Comparison of ENCODE assay signal across 19 mouse cellular contexts in genomic region chr11:84383891-84384290, GRCm38 (mm10).
DNase-seq lines count a peak whose midpoint lies in the region; ATAC-seq lines count a peak whose summit lies in the region.
"Had no signal": no experiment of that assay in that cellular context is flagged by ENCODE, and none has a peak within 500 bp of the region (broad histone marks: within the 10 kb centered on the region; RNA-seq: fewer than 3 reads in every experiment).

No protein-coding gene starts in this region.

- no peak overlapping the region for H3K9ac ChIP-seq in forebrain, embryonic 13.5 days
- no peak overlapping the region for H3K9ac ChIP-seq in forebrain, embryonic 16.5 days (replicated peaks; ENCODE audit: low read depth, low read length)
- H3K9ac ChIP-seq in midbrain, embryonic 12.5 days (replicated peaks) = no peak overlapping the region
- no peak overlapping the region for H3K9ac ChIP-seq in midbrain, embryonic 16.5 days (ENCODE audit: low read depth, low read length)
- H3K9ac ChIP-seq in hindbrain, embryonic 13.5 days = no peak overlapping the region
- H3K9ac ChIP-seq: embryonic facial prominence, embryonic 15.5 days had no signal

- no peak overlapping the region for H3K4me2 ChIP-seq in forebrain, embryonic 13.5 days
- H3K4me2 ChIP-seq in forebrain, embryonic 16.5 days (ENCODE audit: low read length) = no peak overlapping the region
- no peak overlapping the region for H3K4me2 ChIP-seq in midbrain, embryonic 12.5 days (replicated peaks)
- H3K4me2 ChIP-seq in midbrain, embryonic 16.5 days (ENCODE audit: low read length) = no peak overlapping the region
- no peak overlapping the region for H3K4me2 ChIP-seq in hindbrain, embryonic 13.5 days
- H3K4me2 ChIP-seq: embryonic facial prominence, embryonic 15.5 days; liver, embryonic 11.5 days had no signal

- 29% methylated on average over 6 of the region's 6 CpGs for WGBS in forebrain, embryonic 13.5 days
- WGBS in forebrain, embryonic 16.5 days = 46% methylated on average over 6 of the region's 6 CpGs
- WGBS in midbrain, embryonic 12.5 days = 55% methylated on average over 6 of the region's 6 CpGs
- 54% methylated on average over 6 of the region's 6 CpGs for WGBS in midbrain, embryonic 16.5 days
- 39% methylated on average over 6 of the region's 6 CpGs for WGBS in hindbrain, embryonic 13.5 days

- DNase-seq in retina, embryonic 14.5 days (ENCODE audit: low spot score) = peak; percentile 67
- no peak for DNase-seq in gastrocnemius, postnatal 10 days
- no peak for DNase-seq in adrenal gland, postnatal 4 days (ENCODE audit: low spot score in 2 of 2)
- DNase-seq: adrenal gland, adult 8-10 months; cerebellum, adult 9-11 months; gastrocnemius, postnatal 36 days; kidney, adult 11 months; lung, adult 18-20 months; lung, postnatal 14 days had no signal

- no peak for ATAC-seq in forebrain, embryonic 13.5 days
- ATAC-seq in forebrain, embryonic 16.5 days = no peak
- no peak for ATAC-seq in midbrain, embryonic 12.5 days (ENCODE audit: low FRiP score, low read depth)
- no peak for ATAC-seq in midbrain, embryonic 16.5 days
- ATAC-seq in hindbrain, embryonic 13.5 days (ENCODE audit: low FRiP score) = no peak
- ATAC-seq: Patski had no signal

- H3K27me3 ChIP-seq in forebrain, embryonic 13.5 days = no peaks in the 10 kb centered on the region
- no peaks in the 10 kb centered on the region for H3K27me3 ChIP-seq in forebrain, embryonic 16.5 days (replicated peaks; ENCODE audit: control insufficient read depth, insufficient read depth, low read length)
- H3K27me3 ChIP-seq in midbrain, embryonic 12.5 days = no peaks in the 10 kb centered on the region
- no peaks in the 10 kb centered on the region for H3K27me3 ChIP-seq in midbrain, embryonic 16.5 days (ENCODE audit: control insufficient read depth, insufficient read depth, low read depth, low read length)
- no peaks in the 10 kb centered on the region for H3K27me3 ChIP-seq in hindbrain, embryonic 13.5 days
- H3K27me3 ChIP-seq: embryonic facial prominence, embryonic 15.5 days; Patski had no signal

- H3K9me3 ChIP-seq in forebrain, embryonic 13.5 days (replicated peaks) = no peaks in the 10 kb centered on the region
- no peaks in the 10 kb centered on the region for H3K9me3 ChIP-seq in forebrain, embryonic 16.5 days (ENCODE audit: control insufficient read depth, low read length)
- H3K9me3 ChIP-seq in midbrain, embryonic 12.5 days = no peaks in the 10 kb centered on the region
- no peaks in the 10 kb centered on the region for H3K9me3 ChIP-seq in midbrain, embryonic 16.5 days (replicated peaks; ENCODE audit: control insufficient read depth, low read length, poor library complexity, severe bottlenecking)
- H3K9me3 ChIP-seq in hindbrain, embryonic 13.5 days = no peaks in the 10 kb centered on the region
- H3K9me3 ChIP-seq: embryonic facial prominence, embryonic 15.5 days had no signal

- peaks cover 9% of the 10 kb centered on the region; the same call in 1 of the 2 replicates for H3K36me3 ChIP-seq in forebrain, embryonic 13.5 days (ENCODE audit: poor library complexity, severe bottlenecking)
- no peaks in the 10 kb centered on the region for H3K36me3 ChIP-seq in forebrain, embryonic 16.5 days (ENCODE audit: control insufficient read depth, insufficient read depth)
- H3K36me3 ChIP-seq in midbrain, embryonic 12.5 days = 0 out of 2 replicates have a peak, but pooled peaks cover 7% of the 10 kb centered on the region
- H3K36me3 ChIP-seq in midbrain, embryonic 16.5 days (ENCODE audit: control insufficient read depth, insufficient read depth, low read length) = peaks cover 2% of the 10 kb centered on the region
- H3K36me3 ChIP-seq in hindbrain, embryonic 13.5 days = no peaks in the 10 kb centered on the region; the same call in 1 of the 2 replicates

- peaks cover 26% of the 10 kb centered on the region for H3K4me1 ChIP-seq in forebrain, embryonic 13.5 days
- H3K4me1 ChIP-seq in forebrain, embryonic 16.5 days (replicated peaks; ENCODE audit: control insufficient read depth, insufficient read depth, low read length) = peaks cover 2% of the 10 kb centered on the region; the same call in 1 of the 2 replicates
- peaks cover 18% of the 10 kb centered on the region for H3K4me1 ChIP-seq in midbrain, embryonic 12.5 days
- peaks cover 4% of the 10 kb centered on the region; the same call in 1 of the 2 replicates for H3K4me1 ChIP-seq in midbrain, embryonic 16.5 days (ENCODE audit: control insufficient read depth, insufficient read depth, low read length)
- H3K4me1 ChIP-seq in hindbrain, embryonic 13.5 days (replicated peaks) = peaks cover 43% of the 10 kb centered on the region
- H3K4me1 ChIP-seq: embryonic facial prominence, embryonic 15.5 days had no signal

- no peak overlapping the region for H3K4me3 ChIP-seq in forebrain, embryonic 13.5 days
- H3K4me3 ChIP-seq in forebrain, embryonic 16.5 days (replicated peaks; ENCODE audit: low read length) = no peak overlapping the region
- no peak overlapping the region for H3K4me3 ChIP-seq in midbrain, embryonic 12.5 days
- no peak overlapping the region for H3K4me3 ChIP-seq in midbrain, embryonic 16.5 days (ENCODE audit: low read depth, low read length)
- no peak overlapping the region for H3K4me3 ChIP-seq in hindbrain, embryonic 13.5 days
- H3K4me3 ChIP-seq: embryonic facial prominence, embryonic 15.5 days; left cerebral cortex, adult 2 months; myocyte had no signal

- H3K27ac ChIP-seq in forebrain, embryonic 13.5 days = peak overlapping the region; percentile 27; the same call in 1 of the 2 replicates
- no peak overlapping the region for H3K27ac ChIP-seq in forebrain, embryonic 16.5 days (ENCODE audit: low read length)
- 0 out of 2 replicates have a peak overlapping the region, but pooled peaks have one; percentile 7 for H3K27ac ChIP-seq in midbrain, embryonic 12.5 days (replicated peaks)
- H3K27ac ChIP-seq in midbrain, embryonic 16.5 days (ENCODE audit: low read length) = no peak overlapping the region
- H3K27ac ChIP-seq in hindbrain, embryonic 13.5 days = peak overlapping the region; percentile 72
- H3K27ac ChIP-seq: embryonic facial prominence, embryonic 15.5 days; left cerebral cortex, adult 2 months had no signal

Comparison
In these comparisons a context has a peak if more than half of its experiments do, and no peak if none do; other contexts are left out.
1. H3K27ac ChIP-seq: peak in forebrain, embryonic 13.5 days (single experiment), midbrain, embryonic 12.5 days (single experiment) and hindbrain, embryonic 13.5 days (single experiment); none in forebrain, embryonic 16.5 days (single experiment) and midbrain, embryonic 16.5 days (single experiment).